Comparison of ENCODE assay signal across 12 mouse cellular contexts in genomic region chr1:61301041-61302030, GRCm38 (mm10).
DNase-seq lines count a peak whose midpoint lies in the region; ATAC-seq and TF ChIP-seq lines count a peak whose summit lies in the region.
"Had no signal": no experiment of that assay in that cellular context is flagged by ENCODE, and none has a peak within 500 bp of the region (broad histone marks: within the 10 kb centered on the region; RNA-seq: fewer than 3 reads in every experiment).

No protein-coding gene starts in this region.

- H3K27ac ChIP-seq in testis, adult 2 months (ENCODE audit: control insufficient read depth, insufficient read depth, low read depth, low read length) = no peak overlapping the region
- H3K27ac ChIP-seq: gastrocnemius, adult 2 months had no signal

- no peak for ATAC-seq in megakaryocyte progenitor cell, adult 5-6 weeks (replicated peaks; ENCODE audit: poor library complexity)

- peaks cover 9% of the 10 kb centered on the region for H3K4me1 ChIP-seq in testis, adult 2 months (ENCODE audit: control insufficient read depth, insufficient read depth, low read length)

- no peaks in the 10 kb centered on the region for H3K36me3 ChIP-seq in testis, adult 2 months (ENCODE audit: control insufficient read depth, insufficient read depth, low read length)

- no peak for DNase-seq in testis, postnatal 10 days (ENCODE audit: low spot score)
- DNase-seq in forelimb bud, embryonic 11.5 days (ENCODE audit: low read depth, low spot score) = peak; percentile 66
- DNase-seq in mesoderm, embryonic 11.5 days (ENCODE audit: low read depth, low spot score) = peak; percentile 28
- no peak for DNase-seq in frontal cortex, postnatal 14 days (ENCODE audit: low spot score in 2 of 2)
- no peak for DNase-seq in cerebellum, postnatal 4 days (ENCODE audit: low spot score in 2 of 2)
- DNase-seq in adrenal gland, adult (ENCODE audit: inconsistent age in 2 of 2, low spot score in 1 of 2) = no peak
- DNase-seq: gastrocnemius, adult 2 months; spleen, adult 18-20 months; thymus, postnatal 4 days had no signal

- no peak for TF ChIP-seq POLR2A in testis, adult 2 months (IDR thresholded peaks at IDR 0.05; ENCODE audit: control insufficient read depth, low read depth, low read length)

- TF ChIP-seq CTCF in testis, adult 2 months (IDR thresholded peaks at IDR 0.05; ENCODE audit: control insufficient read depth, insufficient read depth, insufficient replicate concordance, low read depth, low read length) = no peak

- H3K4me3 ChIP-seq in testis, adult 2 months (ENCODE audit: control insufficient read depth, low read depth, low read length) = peak overlapping the region; percentile 10; the same call in 1 of the 2 replicates
- H3K4me3 ChIP-seq: gastrocnemius, adult 2 months; myocyte had no signal

- H3K27me3 ChIP-seq in testis, adult 2 months (ENCODE audit: control insufficient read depth, insufficient read depth, low read length) = no peaks in the 10 kb centered on the region

Comparison
In these comparisons a context has a peak if more than half of its experiments do, and no peak if none do; other contexts are left out.
1. DNase-seq: peak in forelimb bud, embryonic 11.5 days (single experiment) and mesoderm, embryonic 11.5 days (single experiment); none in testis, postnatal 10 days (single experiment), frontal cortex, postnatal 14 days (0 of 2), cerebellum, postnatal 4 days (0 of 2) and adrenal gland, adult (0 of 2).